Mouse (Mus musculus): ENCODE results near the gene Htr7.

Gene Htr7

GRCm38 (mm10) chr19:36057231-36057811 is at the start of gene Htr7:
Gene Htr7, minus strand, starts transcription at chr19:36057507.
- DNase-seq (ENCODE audit: low spot score) = peak; percentile 37

GRCm38 (mm10) chr19:36103909-36104308 is 46.6 kb upstream of the Htr7 start:
- no peak for DNase-seq (ENCODE audit: low spot score)

- DNase-seq (ENCODE audit: low spot score) = no peak
Observed at GRCm38 (mm10) chr19:36098916-36099315, 41.6 kb upstream of the Htr7 start.

- no peak for DNase-seq (ENCODE audit: low spot score)
Observed at GRCm38 (mm10) chr19:36098265-36098664, 41.0 kb upstream of the Htr7 start.

- no peak for DNase-seq (ENCODE audit: low spot score)
Observed at GRCm38 (mm10) chr19:36097194-36097593, 39.9 kb upstream of the Htr7 start.

- no peak for DNase-seq (ENCODE audit: low spot score)
Observed at GRCm38 (mm10) chr19:36090781-36091180, 33.5 kb upstream of the Htr7 start.

GRCm38 (mm10) chr19:36083262-36084225 is 26.2 kb upstream of the Htr7 start, which contains the start of gene Rpp30:
Gene Rpp30, plus strand, starts transcription at chr19:36083716.
- peak; percentile 83 for DNase-seq (ENCODE audit: low spot score)

- no peak for DNase-seq (ENCODE audit: low spot score)
Observed at GRCm38 (mm10) chr19:36082606-36083261, 25.4 kb upstream of the Htr7 start.

- DNase-seq (ENCODE audit: low spot score) = no peak
Observed at GRCm38 (mm10) chr19:36062801-36063529, 5.7 kb upstream of the Htr7 start.

GRCm38 (mm10) chr19:36056502-36057221 is 645 bp downstream of the Htr7 start:
- DNase-seq (ENCODE audit: low spot score) = no peak

- DNase-seq (ENCODE audit: low spot score) = no peak
Observed at GRCm38 (mm10) chr19:36046046-36046445, 11.3 kb downstream of the Htr7 start.

GRCm38 (mm10) chr19:36014836-36015235 is 42.5 kb downstream of the Htr7 start:
- no peak for DNase-seq (ENCODE audit: low spot score)

- no peak for DNase-seq (ENCODE audit: low spot score)
Observed at GRCm38 (mm10) chr19:36006277-36006676, 51.0 kb downstream of the Htr7 start.

- no peak for DNase-seq (ENCODE audit: low spot score)
Observed at GRCm38 (mm10) chr19:36004961-36005360, 52.3 kb downstream of the Htr7 start.

GRCm38 (mm10) chr19:36002476-36003445 is 54.5 kb downstream of the Htr7 start:
- DNase-seq (ENCODE audit: low spot score) = no peak

GRCm38 (mm10) chr19:36001512-36001911 is 55.8 kb downstream of the Htr7 start:
- no peak for DNase-seq (ENCODE audit: low spot score)

GRCm38 (mm10) chr19:36000955-36001354 is 56.4 kb downstream of the Htr7 start:
- no peak for DNase-seq (ENCODE audit: low spot score)

- DNase-seq (ENCODE audit: low spot score) = no peak
Observed at GRCm38 (mm10) chr19:35997384-35997783, 59.9 kb downstream of the Htr7 start.

- no peak for DNase-seq (ENCODE audit: low spot score)
Observed at GRCm38 (mm10) chr19:35987461-35987860, 69.8 kb downstream of the Htr7 start.

GRCm38 (mm10) chr19:35974681-35975080 is 82.6 kb downstream of the Htr7 start:
- no peak for DNase-seq (ENCODE audit: low spot score)
